Mouse (Mus musculus): ENCODE measurements at regions not wholly inside any gene's neighbourhood (a gene's known extent, or its start where the extent isn't known, plus 50 kb on each side); places are given as distances from the start of the nearest gene placed in this dataset.

- 88% methylated on average over 2 of the region's 2 CpGs for WGBS
- Histone ChIP-seq H3K4me3 (ENCODE audit: low read depth, low read length) (no peak overlapping the region), H3K9me3 (replicated peaks; ENCODE audit: control insufficient read depth, low read length) (no peaks in the 10 kb centered on the region), H3K9ac (replicated peaks; ENCODE audit: low read length) (no peak overlapping the region), H3K36me3 (replicated peaks; ENCODE audit: control insufficient read depth, insufficient read depth, low read depth, low read length) (no peaks in the 10 kb centered on the region), H3K27ac (replicated peaks; ENCODE audit: low read depth, low read length) (no peak overlapping the region), H3K4me1 (ENCODE audit: control insufficient read depth, insufficient read depth, low read length) (no peaks in the 10 kb centered on the region), H3K27me3 (ENCODE audit: control insufficient read depth, insufficient read depth, low read length) (no peaks in the 10 kb centered on the region), H3K4me2 (ENCODE audit: low read depth, low read length) (no peak overlapping the region)
- no peak for DNase-seq (ENCODE audit: low spot score)
- ATAC-seq (replicated peaks; ENCODE audit: insufficient number of reproducible peaks, low FRiP score, low TSS enrichment, low read depth): no peak
Measured at GRCm38 (mm10) chr12:57809961-57810360, 246.0 kb downstream of the Ttc6 start.

GRCm38 (mm10) chr12:57823809-57824208 is 259.9 kb downstream of the Ttc6 start:
- Histone ChIP-seq H3K9me3 (replicated peaks; ENCODE audit: control insufficient read depth, low read length) (no peaks in the 10 kb centered on the region), H3K27me3 (ENCODE audit: control insufficient read depth, insufficient read depth, low read length) (no peaks in the 10 kb centered on the region), H3K4me3 (ENCODE audit: low read depth, low read length) (no peak overlapping the region), H3K27ac (replicated peaks; ENCODE audit: low read depth, low read length) (no peak overlapping the region), H3K36me3 (replicated peaks; ENCODE audit: control insufficient read depth, insufficient read depth, low read depth, low read length) (no peaks in the 10 kb centered on the region), H3K4me2 (ENCODE audit: low read depth, low read length) (no peak overlapping the region), H3K9ac (replicated peaks; ENCODE audit: low read length) (no peak overlapping the region), H3K4me1 (ENCODE audit: control insufficient read depth, insufficient read depth, low read length) (no peaks in the 10 kb centered on the region)
- WGBS: 63% methylated on average over 6 of the region's 6 CpGs
- DNase-seq (ENCODE audit: low spot score): no peak
- no peak for ATAC-seq (replicated peaks; ENCODE audit: insufficient number of reproducible peaks, low FRiP score, low TSS enrichment, low read depth)

GRCm38 (mm10) chr12:57825754-57826153 is 261.8 kb downstream of the Ttc6 start:
- DNase-seq (ENCODE audit: low spot score) (peak; percentile 85), ATAC-seq (replicated peaks; ENCODE audit: insufficient number of reproducible peaks, low FRiP score, low TSS enrichment, low read depth) (no peak)
- H3K4me3 ChIP-seq (ENCODE audit: low read depth, low read length): no peak overlapping the region
- H3K36me3 ChIP-seq (replicated peaks; ENCODE audit: control insufficient read depth, insufficient read depth, low read depth, low read length): no peaks in the 10 kb centered on the region
- H3K9ac ChIP-seq (replicated peaks; ENCODE audit: low read length): no peak overlapping the region
- no peaks in the 10 kb centered on the region for H3K4me1 ChIP-seq (ENCODE audit: control insufficient read depth, insufficient read depth, low read length)
- H3K27ac ChIP-seq (replicated peaks; ENCODE audit: low read depth, low read length): no peak overlapping the region
- no peaks in the 10 kb centered on the region for H3K9me3 ChIP-seq (replicated peaks; ENCODE audit: control insufficient read depth, low read length)
- no peak overlapping the region for H3K4me2 ChIP-seq (ENCODE audit: low read depth, low read length)
- H3K27me3 ChIP-seq (ENCODE audit: control insufficient read depth, insufficient read depth, low read length): no peaks in the 10 kb centered on the region
- 17% methylated on average over 3 of the region's 3 CpGs for WGBS

DNA sequence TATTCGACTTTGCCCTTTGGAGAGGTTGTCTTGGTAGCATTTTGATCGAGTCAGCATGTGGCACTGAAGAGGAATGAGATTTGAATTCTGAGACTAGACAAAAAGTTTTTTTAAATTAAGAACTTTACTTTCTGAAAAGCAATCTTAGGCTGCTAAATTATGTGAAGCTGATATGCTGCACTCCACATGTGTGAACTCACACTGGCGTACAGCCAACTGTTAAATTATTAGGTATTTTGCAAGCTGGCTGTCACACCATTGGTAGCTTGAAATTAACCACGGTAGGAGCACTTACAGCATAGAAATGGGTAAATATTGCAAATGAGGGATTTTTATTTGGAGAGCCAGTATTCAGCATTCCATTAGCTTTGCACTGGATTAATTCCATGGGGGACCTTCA is 278.9 kb downstream of the Ttc6 start:
- Histone ChIP-seq H3K9me3 (replicated peaks; ENCODE audit: control insufficient read depth, low read length) (no peaks in the 10 kb centered on the region), H3K27me3 (ENCODE audit: control insufficient read depth, insufficient read depth, low read length) (no peaks in the 10 kb centered on the region), H3K4me1 (ENCODE audit: control insufficient read depth, insufficient read depth, low read length) (no peaks in the 10 kb centered on the region), H3K27ac (replicated peaks; ENCODE audit: low read depth, low read length) (no peak overlapping the region), H3K4me3 (ENCODE audit: low read depth, low read length) (no peak overlapping the region), H3K36me3 (replicated peaks; ENCODE audit: control insufficient read depth, insufficient read depth, low read depth, low read length) (no peaks in the 10 kb centered on the region), H3K4me2 (ENCODE audit: low read depth, low read length) (no peak overlapping the region), H3K9ac (replicated peaks; ENCODE audit: low read length) (no peak overlapping the region)
- no peak for DNase-seq (ENCODE audit: low spot score)
- 73% methylated on average over 4 of the region's 4 CpGs for WGBS
- ATAC-seq (replicated peaks; ENCODE audit: insufficient number of reproducible peaks, low FRiP score, low TSS enrichment, low read depth): no peak

GRCm38 (mm10) chr12:57871028-57871427 is 307.1 kb downstream of the Ttc6 start:
- DNase-seq (ENCODE audit: low spot score) (no peak), ATAC-seq (replicated peaks; ENCODE audit: insufficient number of reproducible peaks, low FRiP score, low TSS enrichment, low read depth) (no peak)
- H3K4me1 ChIP-seq (ENCODE audit: control insufficient read depth, insufficient read depth, low read length): no peaks in the 10 kb centered on the region
- no peak overlapping the region for H3K27ac ChIP-seq (replicated peaks; ENCODE audit: low read depth, low read length)
- no peak overlapping the region for H3K9ac ChIP-seq (replicated peaks; ENCODE audit: low read length)
- no peaks in the 10 kb centered on the region for H3K9me3 ChIP-seq (replicated peaks; ENCODE audit: control insufficient read depth, low read length)
- no peak overlapping the region for H3K4me3 ChIP-seq (ENCODE audit: low read depth, low read length)
- H3K4me2 ChIP-seq (ENCODE audit: low read depth, low read length): no peak overlapping the region
- WGBS: 93% methylated on average over 2 of the region's 2 CpGs
- no peaks in the 10 kb centered on the region for H3K27me3 ChIP-seq (ENCODE audit: control insufficient read depth, insufficient read depth, low read length)
- H3K36me3 ChIP-seq (replicated peaks; ENCODE audit: control insufficient read depth, insufficient read depth, low read depth, low read length): no peaks in the 10 kb centered on the region

GRCm38 (mm10) chr12:57890783-57891478 is 320.6 kb upstream of the Sstr1 start:
- WGBS: 85% methylated on average over 4 of the region's 4 CpGs
- Histone ChIP-seq H3K27me3 (ENCODE audit: control insufficient read depth, insufficient read depth, low read length) (no peaks in the 10 kb centered on the region), H3K9me3 (replicated peaks; ENCODE audit: control insufficient read depth, low read length) (no peaks in the 10 kb centered on the region), H3K4me3 (ENCODE audit: low read depth, low read length) (no peak overlapping the region), H3K36me3 (replicated peaks; ENCODE audit: control insufficient read depth, insufficient read depth, low read depth, low read length) (no peaks in the 10 kb centered on the region), H3K27ac (replicated peaks; ENCODE audit: low read depth, low read length) (no peak overlapping the region), H3K4me2 (ENCODE audit: low read depth, low read length) (no peak overlapping the region), H3K4me1 (ENCODE audit: control insufficient read depth, insufficient read depth, low read length) (no peaks in the 10 kb centered on the region), H3K9ac (replicated peaks; ENCODE audit: low read length) (no peak overlapping the region)
- no peak for DNase-seq (ENCODE audit: low spot score)
- ATAC-seq (replicated peaks; ENCODE audit: insufficient number of reproducible peaks, low FRiP score, low TSS enrichment, low read depth): no peak

- ATAC-seq (replicated peaks; ENCODE audit: insufficient number of reproducible peaks, low FRiP score, low TSS enrichment, low read depth) (no peak), DNase-seq (ENCODE audit: low spot score) (no peak)
- 84% methylated on average over 1 of the region's 1 CpGs for WGBS
- Histone ChIP-seq H3K4me2 (ENCODE audit: low read depth, low read length) (no peak overlapping the region), H3K9me3 (replicated peaks; ENCODE audit: control insufficient read depth, low read length) (no peaks in the 10 kb centered on the region), H3K4me1 (ENCODE audit: control insufficient read depth, insufficient read depth, low read length) (no peaks in the 10 kb centered on the region), H3K27me3 (ENCODE audit: control insufficient read depth, insufficient read depth, low read length) (no peaks in the 10 kb centered on the region), H3K4me3 (ENCODE audit: low read depth, low read length) (no peak overlapping the region), H3K9ac (replicated peaks; ENCODE audit: low read length) (no peak overlapping the region), H3K27ac (replicated peaks; ENCODE audit: low read depth, low read length) (no peak overlapping the region), H3K36me3 (replicated peaks; ENCODE audit: control insufficient read depth, insufficient read depth, low read depth, low read length) (no peaks in the 10 kb centered on the region)
Measured at GRCm38 (mm10) chr12:57891556-57891955, 320.0 kb upstream of the Sstr1 start.

- no peak for ATAC-seq (replicated peaks; ENCODE audit: insufficient number of reproducible peaks, low FRiP score, low TSS enrichment, low read depth)
- no peak overlapping the region for H3K4me2 ChIP-seq (ENCODE audit: low read depth, low read length)
- H3K27ac ChIP-seq (replicated peaks; ENCODE audit: low read depth, low read length): no peak overlapping the region
- H3K4me1 ChIP-seq (ENCODE audit: control insufficient read depth, insufficient read depth, low read length): no peaks in the 10 kb centered on the region
- no peak overlapping the region for H3K9ac ChIP-seq (replicated peaks; ENCODE audit: low read length)
- no peaks in the 10 kb centered on the region for H3K36me3 ChIP-seq (replicated peaks; ENCODE audit: control insufficient read depth, insufficient read depth, low read depth, low read length)
- H3K4me3 ChIP-seq (ENCODE audit: low read depth, low read length): no peak overlapping the region
- H3K9me3 ChIP-seq (replicated peaks; ENCODE audit: control insufficient read depth, low read length): no peaks in the 10 kb centered on the region
- DNase-seq (ENCODE audit: low spot score): no peak
- 74% methylated on average over 3 of the region's 3 CpGs for WGBS
- H3K27me3 ChIP-seq (ENCODE audit: control insufficient read depth, insufficient read depth, low read length): no peaks in the 10 kb centered on the region
Measured at GRCm38 (mm10) chr12:57897751-57898250, 313.8 kb upstream of the Sstr1 start.
